Mouse (Mus musculus): ENCODE data around the gene Gm10563. TPM values are rescaled to one million over a fixed set of nuclear protein-coding genes. Genes with fewer than 3 reads are reported as not detected.
A peak's percentile ranks its signal among the peaks of the same experiment; 100 is the strongest.

The Gm10563 gene
- polyA plus RNA-seq, 1 experiment, result not detected

- Histone ChIP-seq H3K27ac (ENCODE audit: insufficient read depth, low read depth, low read length) (no peak overlapping the region), H3K4me3 (ENCODE audit: insufficient read depth, low read length) (peak overlapping the region; percentile 97), H3K4me1 (ENCODE audit: control insufficient read depth, insufficient read depth, low read length) (peaks cover 9% of the 10 kb centered on the region)
- TF ChIP-seq POLR2A (IDR thresholded peaks at IDR 0.05; ENCODE audit: borderline replicate concordance, low read depth, low read length) (no peak), CTCF (IDR thresholded peaks at IDR 0.05; ENCODE audit: low read depth, low read length) (no peak)
Observed at GRCm38 (mm10) chr4:155669598-155670075, 24.4 kb upstream of the Gm10563 start.

- Histone ChIP-seq H3K4me1 (ENCODE audit: control insufficient read depth, insufficient read depth, low read length) (peaks cover 9% of the 10 kb centered on the region), H3K4me3 (ENCODE audit: insufficient read depth, low read length) (peak within 1 kb of the TSS; percentile 97), H3K27ac (ENCODE audit: insufficient read depth, low read depth, low read length) (peak within 1 kb of the TSS; percentile 89)
- TF ChIP-seq POLR2A (IDR thresholded peaks at IDR 0.05; ENCODE audit: borderline replicate concordance, low read depth, low read length) (no peak), CTCF (IDR thresholded peaks at IDR 0.05; ENCODE audit: low read depth, low read length) (no peak)
Observed at GRCm38 (mm10) chr4:155668689-155669597, 23.7 kb upstream of the Gm10563 start, which contains the start of gene Mib2. Mib2 (minus strand) TSS chr4:155669198.

- Histone ChIP-seq H3K4me1 (ENCODE audit: control insufficient read depth, insufficient read depth, low read length) (peaks cover 9% of the 10 kb centered on the region), H3K4me3 (ENCODE audit: insufficient read depth, low read length) (no peak overlapping the region), H3K27ac (ENCODE audit: insufficient read depth, low read depth, low read length) (peak overlapping the region; percentile 44)
- TF ChIP-seq POLR2A (IDR thresholded peaks at IDR 0.05; ENCODE audit: borderline replicate concordance, low read depth, low read length), result no peak
- TF ChIP-seq CTCF (IDR thresholded peaks at IDR 0.05; ENCODE audit: low read depth, low read length), result no peak
Observed at GRCm38 (mm10) chr4:155666903-155667302, 21.7 kb upstream of the Gm10563 start.

- Histone ChIP-seq H3K4me3 (ENCODE audit: insufficient read depth, low read length) (no peak overlapping the region), H3K27ac (ENCODE audit: insufficient read depth, low read depth, low read length) (no peak overlapping the region), H3K4me1 (ENCODE audit: control insufficient read depth, insufficient read depth, low read length) (no peaks in the 10 kb centered on the region)
- no peak for TF ChIP-seq CTCF (IDR thresholded peaks at IDR 0.05; ENCODE audit: low read depth, low read length)
- TF ChIP-seq POLR2A (IDR thresholded peaks at IDR 0.05; ENCODE audit: borderline replicate concordance, low read depth, low read length), result no peak
Observed at GRCm38 (mm10) chr4:155660641-155661040, 15.4 kb upstream of the Gm10563 start.

GRCm38 (mm10) chr4:155658961-155659360 lies 13.8 kb upstream of the Gm10563 start:
- Histone ChIP-seq H3K4me1 (ENCODE audit: control insufficient read depth, insufficient read depth, low read length) (peaks cover 2% of the 10 kb centered on the region; the same call in 1 of the 2 replicates), H3K4me3 (ENCODE audit: insufficient read depth, low read length) (no peak overlapping the region), H3K27ac (ENCODE audit: insufficient read depth, low read depth, low read length) (no peak overlapping the region)
- TF ChIP-seq CTCF (IDR thresholded peaks at IDR 0.05; ENCODE audit: low read depth, low read length) (no peak), POLR2A (IDR thresholded peaks at IDR 0.05; ENCODE audit: borderline replicate concordance, low read depth, low read length) (no peak)

- H3K4me1 ChIP-seq (ENCODE audit: control insufficient read depth, insufficient read depth, low read length), result peaks cover 5% of the 10 kb centered on the region; the same call in 1 of the 2 replicates
- no peak overlapping the region for H3K27ac ChIP-seq (ENCODE audit: insufficient read depth, low read depth, low read length)
- TF ChIP-seq CTCF (IDR thresholded peaks at IDR 0.05; ENCODE audit: low read depth, low read length), result no peak
- no peak for TF ChIP-seq POLR2A (IDR thresholded peaks at IDR 0.05; ENCODE audit: borderline replicate concordance, low read depth, low read length)
- no peak overlapping the region for H3K4me3 ChIP-seq (ENCODE audit: insufficient read depth, low read length)
Observed at GRCm38 (mm10) chr4:155656214-155656751, 11.1 kb upstream of the Gm10563 start.

GRCm38 (mm10) chr4:155654456-155655298 lies 9.5 kb upstream of the Gm10563 start:
- Histone ChIP-seq H3K4me3 (ENCODE audit: insufficient read depth, low read length) (peak overlapping the region; percentile 50), H3K27ac (ENCODE audit: insufficient read depth, low read depth, low read length) (no peak overlapping the region), H3K4me1 (ENCODE audit: control insufficient read depth, insufficient read depth, low read length) (peaks cover 5% of the 10 kb centered on the region; the same call in 1 of the 2 replicates)
- no peak for TF ChIP-seq CTCF (IDR thresholded peaks at IDR 0.05; ENCODE audit: low read depth, low read length)
- TF ChIP-seq POLR2A (IDR thresholded peaks at IDR 0.05; ENCODE audit: borderline replicate concordance, low read depth, low read length), result no peak

GRCm38 (mm10) chr4:155654183-155654455 lies 8.9 kb upstream of the Gm10563 start:
- Histone ChIP-seq H3K4me3 (ENCODE audit: insufficient read depth, low read length) (peak overlapping the region; percentile 31; the same call in 1 of the 2 replicates), H3K4me1 (ENCODE audit: control insufficient read depth, insufficient read depth, low read length) (peaks cover 5% of the 10 kb centered on the region; the same call in 1 of the 2 replicates), H3K27ac (ENCODE audit: insufficient read depth, low read depth, low read length) (no peak overlapping the region)
- TF ChIP-seq CTCF (IDR thresholded peaks at IDR 0.05; ENCODE audit: low read depth, low read length) (no peak), POLR2A (IDR thresholded peaks at IDR 0.05; ENCODE audit: borderline replicate concordance, low read depth, low read length) (no peak)

- H3K27ac ChIP-seq (ENCODE audit: insufficient read depth, low read depth, low read length), result no peak overlapping the region
- TF ChIP-seq CTCF (IDR thresholded peaks at IDR 0.05; ENCODE audit: low read depth, low read length), result no peak
- TF ChIP-seq POLR2A (IDR thresholded peaks at IDR 0.05; ENCODE audit: borderline replicate concordance, low read depth, low read length), result no peak
- H3K4me1 ChIP-seq (ENCODE audit: control insufficient read depth, insufficient read depth, low read length), result peaks cover 5% of the 10 kb centered on the region; the same call in 1 of the 2 replicates
- H3K4me3 ChIP-seq (ENCODE audit: insufficient read depth, low read length), result peak overlapping the region; percentile 31
Observed at GRCm38 (mm10) chr4:155653451-155654182, 8.4 kb upstream of the Gm10563 start.
